Mouse (Mus musculus): ENCODE measurements around the gene Tmem43. TPM values are rescaled to one million over a fixed set of nuclear protein-coding genes. Genes with fewer than 3 reads are reported as not detected.

Gene Tmem43
- polyA plus RNA-seq (2014; fragmentation: Nextera tagmentation; extraction: Ambion mirVana): 29.1 and 34.3 TPM in 2 replicates

DNA sequence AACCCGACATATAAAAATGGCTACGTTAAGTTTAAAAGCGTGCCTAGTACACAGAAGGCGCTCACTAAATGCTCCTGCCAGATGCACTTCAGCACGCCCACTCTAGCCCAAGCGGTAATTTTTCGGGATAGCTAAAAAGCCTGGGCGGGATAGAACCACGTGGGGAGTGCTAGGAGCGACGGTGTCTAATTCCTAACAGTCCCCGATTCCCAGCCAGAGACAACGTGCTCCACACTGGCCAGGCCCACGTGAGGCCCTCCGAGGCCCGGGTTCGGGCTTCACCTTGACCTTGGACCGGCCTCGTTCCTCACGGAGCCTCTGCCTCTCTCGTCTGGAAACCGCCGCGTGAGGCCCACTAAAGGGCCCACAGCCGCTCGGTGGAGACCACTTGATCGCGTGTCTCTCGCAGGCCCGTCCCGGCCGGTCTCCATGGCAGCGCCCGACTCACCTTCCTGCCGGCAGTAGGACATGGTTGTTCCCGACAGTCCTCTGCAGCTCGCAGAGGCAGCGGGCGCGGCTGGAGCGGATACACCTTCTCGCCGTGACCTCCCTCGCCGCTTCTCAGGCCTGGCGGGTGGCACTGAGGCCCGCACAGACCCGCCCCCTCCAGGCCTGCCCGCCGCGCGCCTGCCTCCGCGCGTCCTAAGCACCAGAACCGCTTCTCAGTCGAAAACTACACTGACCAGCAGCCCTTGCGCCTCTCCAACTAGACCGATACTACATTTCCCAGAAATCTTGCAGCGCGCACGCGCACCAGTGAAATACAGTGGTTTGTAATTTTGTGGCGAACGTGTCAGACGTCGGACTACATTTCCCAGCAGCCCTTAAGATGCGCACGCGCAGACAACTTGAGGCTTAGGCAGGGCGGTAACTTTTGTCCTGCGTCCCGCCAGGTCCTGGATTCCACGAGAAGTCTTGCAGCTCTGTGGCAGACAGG lies at the start of gene Tmem43, which contains the start of gene Chchd4:
TSS of gene Tmem43 (plus strand) at position 836 of the 937 bp plus-strand sequence.
TSS of gene Chchd4 (minus strand) at position 679 of the 937 bp plus-strand sequence.
- Histone ChIP-seq H3K9ac (ENCODE audit: low read depth, low read length) (peak within 1 kb of the TSS; percentile 88), H3K9me3 (replicated peaks; ENCODE audit: control insufficient read depth, low read length) (no peaks in the 10 kb centered on the region), H3K27ac (ENCODE audit: low read depth, low read length) (peak within 1 kb of the TSS; percentile 91), H3K4me2 (peak within 1 kb of the TSS; percentile 86), H3K4me1 (ENCODE audit: control insufficient read depth, insufficient read depth, low read length) (peaks cover 16% of the 10 kb centered on the region), H3K27me3 (ENCODE audit: control insufficient read depth, insufficient read depth, low read length) (no peaks in the 10 kb centered on the region), H3K4me3 (ENCODE audit: low read depth, low read length) (peak within 1 kb of the TSS; percentile 80), H3K36me3 (ENCODE audit: control insufficient read depth, insufficient read depth, low read length) (0 out of 2 replicates have a peak, but pooled peaks cover 2% of the 10 kb centered on the region)
- under 1% methylated on average over 74 of the region's 74 CpGs for WGBS (ENCODE audit: insufficient replicate concordance)
- ATAC-seq (replicated peaks; ENCODE audit: insufficient number of reproducible peaks, low FRiP score, low TSS enrichment): peak; percentile 97

- H3K9me3 ChIP-seq (replicated peaks; ENCODE audit: control insufficient read depth, low read length): no peaks in the 10 kb centered on the region
- no peak overlapping the region for H3K9ac ChIP-seq (ENCODE audit: low read depth, low read length)
- peaks cover 9% of the 10 kb centered on the region for H3K27me3 ChIP-seq (ENCODE audit: control insufficient read depth, insufficient read depth, low read length)
- H3K4me2 ChIP-seq: no peak overlapping the region
- H3K4me1 ChIP-seq (ENCODE audit: control insufficient read depth, insufficient read depth, low read length): no peaks in the 10 kb centered on the region
- no peaks in the 10 kb centered on the region for H3K36me3 ChIP-seq (ENCODE audit: control insufficient read depth, insufficient read depth, low read length)
- no peak overlapping the region for H3K27ac ChIP-seq (ENCODE audit: low read depth, low read length)
- 66% methylated on average over 4 of the region's 4 CpGs for WGBS (ENCODE audit: insufficient replicate concordance)
- ATAC-seq (replicated peaks; ENCODE audit: insufficient number of reproducible peaks, low FRiP score, low TSS enrichment): no peak
- H3K4me3 ChIP-seq (ENCODE audit: low read depth, low read length): no peak overlapping the region
Observed at GRCm38 (mm10) chr6:91424151-91424550, 49.4 kb upstream of the Tmem43 start.

GRCm38 (mm10) chr6:91440474-91441144 lies 32.9 kb upstream of the Tmem43 start:
- peak; percentile 92 for ATAC-seq (replicated peaks; ENCODE audit: insufficient number of reproducible peaks, low FRiP score, low TSS enrichment)
- Histone ChIP-seq H3K36me3 (ENCODE audit: control insufficient read depth, insufficient read depth, low read length) (no peaks in the 10 kb centered on the region), H3K4me3 (ENCODE audit: low read depth, low read length) (peak overlapping the region; percentile 74), H3K9me3 (replicated peaks; ENCODE audit: control insufficient read depth, low read length) (no peaks in the 10 kb centered on the region), H3K4me1 (ENCODE audit: control insufficient read depth, insufficient read depth, low read length) (peaks cover 5% of the 10 kb centered on the region), H3K4me2 (peak overlapping the region; percentile 97), H3K9ac (ENCODE audit: low read depth, low read length) (peak overlapping the region; percentile 82), H3K27me3 (ENCODE audit: control insufficient read depth, insufficient read depth, low read length) (peaks cover 7% of the 10 kb centered on the region), H3K27ac (ENCODE audit: low read depth, low read length) (peak overlapping the region; percentile 50)
- WGBS (ENCODE audit: insufficient replicate concordance): 3% methylated on average over 30 of the region's 30 CpGs

DNA sequence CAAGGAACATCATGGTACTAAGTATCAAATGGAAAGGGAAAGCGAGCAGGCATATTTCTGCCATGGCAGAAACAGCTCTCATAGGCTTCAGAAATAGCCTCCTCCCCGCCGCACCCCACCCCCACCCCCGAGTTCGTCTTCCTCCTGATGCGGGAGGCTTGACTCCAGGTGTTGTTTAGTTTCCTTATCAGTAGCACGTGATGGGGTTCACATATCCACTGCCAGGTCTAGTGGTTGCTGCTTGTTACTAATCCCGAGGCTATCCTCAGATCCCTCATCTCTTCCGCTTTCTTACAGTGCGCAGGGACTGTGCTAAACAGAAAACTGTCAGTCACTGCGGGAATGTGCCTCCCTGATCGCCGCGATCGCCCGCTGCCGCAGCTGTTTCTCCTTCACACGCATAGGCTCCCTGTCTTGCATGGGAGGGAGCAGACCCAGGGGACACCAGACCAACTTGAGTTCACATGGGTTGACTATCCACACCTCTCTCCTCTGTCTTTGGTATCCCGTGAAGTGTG lies 32.3 kb upstream of the Tmem43 start:
- Histone ChIP-seq H3K27me3 (ENCODE audit: control insufficient read depth, insufficient read depth, low read length) (peaks cover 7% of the 10 kb centered on the region), H3K9ac (ENCODE audit: low read depth, low read length) (peak overlapping the region; percentile 82), H3K4me1 (ENCODE audit: control insufficient read depth, insufficient read depth, low read length) (peaks cover 5% of the 10 kb centered on the region), H3K4me2 (peak overlapping the region; percentile 97), H3K27ac (ENCODE audit: low read depth, low read length) (peak overlapping the region; percentile 50; the same call in 1 of the 2 replicates), H3K4me3 (ENCODE audit: low read depth, low read length) (peak overlapping the region; percentile 74), H3K36me3 (ENCODE audit: control insufficient read depth, insufficient read depth, low read length) (no peaks in the 10 kb centered on the region), H3K9me3 (replicated peaks; ENCODE audit: control insufficient read depth, low read length) (no peaks in the 10 kb centered on the region)
- 2% methylated on average over 19 of the region's 19 CpGs for WGBS (ENCODE audit: insufficient replicate concordance)
- ATAC-seq (replicated peaks; ENCODE audit: insufficient number of reproducible peaks, low FRiP score, low TSS enrichment): 0 out of 2 replicates have a peak, but pooled peaks have one; percentile 20

DNA sequence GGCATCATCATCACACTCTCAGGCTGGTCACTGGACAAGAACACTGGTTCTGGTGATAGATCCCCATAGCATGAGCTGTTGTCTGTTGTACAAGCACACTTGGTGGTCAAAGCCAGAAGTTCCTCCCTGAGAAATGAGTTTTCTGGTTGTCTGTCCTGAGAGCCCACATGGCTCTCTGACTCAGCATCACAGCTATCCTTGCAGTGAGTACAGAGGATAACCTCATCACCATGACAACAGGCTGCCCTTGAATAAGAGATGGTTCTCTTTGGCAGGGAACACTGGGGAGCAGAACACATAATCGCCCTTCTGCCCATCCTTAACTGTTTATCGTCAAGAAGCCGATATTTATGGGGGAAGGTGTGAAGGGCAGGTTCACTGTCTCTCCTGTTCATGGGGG lies 28.2 kb upstream of the Tmem43 start:
- no peak overlapping the region for H3K27ac ChIP-seq (ENCODE audit: low read depth, low read length)
- H3K4me1 ChIP-seq (ENCODE audit: control insufficient read depth, insufficient read depth, low read length): peaks cover 5% of the 10 kb centered on the region
- no peaks in the 10 kb centered on the region; the same call in 1 of the 2 replicates for H3K27me3 ChIP-seq (ENCODE audit: control insufficient read depth, insufficient read depth, low read length)
- H3K9me3 ChIP-seq (replicated peaks; ENCODE audit: control insufficient read depth, low read length): no peaks in the 10 kb centered on the region
- H3K4me2 ChIP-seq: no peak overlapping the region
- no peak for ATAC-seq (replicated peaks; ENCODE audit: insufficient number of reproducible peaks, low FRiP score, low TSS enrichment)
- no peaks in the 10 kb centered on the region for H3K36me3 ChIP-seq (ENCODE audit: control insufficient read depth, insufficient read depth, low read length)
- H3K9ac ChIP-seq (ENCODE audit: low read depth, low read length): no peak overlapping the region
- 67% methylated on average over 3 of the region's 3 CpGs for WGBS (ENCODE audit: insufficient replicate concordance)
- H3K4me3 ChIP-seq (ENCODE audit: low read depth, low read length): no peak overlapping the region

GRCm38 (mm10) chr6:91449472-91450225 lies 23.9 kb upstream of the Tmem43 start:
- H3K4me1 ChIP-seq (ENCODE audit: control insufficient read depth, insufficient read depth, low read length): no peaks in the 10 kb centered on the region
- H3K36me3 ChIP-seq (ENCODE audit: control insufficient read depth, insufficient read depth, low read length): no peaks in the 10 kb centered on the region
- ATAC-seq (replicated peaks; ENCODE audit: insufficient number of reproducible peaks, low FRiP score, low TSS enrichment): no peak
- no peaks in the 10 kb centered on the region; the same call in 1 of the 2 replicates for H3K27me3 ChIP-seq (ENCODE audit: control insufficient read depth, insufficient read depth, low read length)
- H3K9me3 ChIP-seq (replicated peaks; ENCODE audit: control insufficient read depth, low read length): no peaks in the 10 kb centered on the region
- WGBS (ENCODE audit: insufficient replicate concordance): 46% methylated on average over 3 of the region's 3 CpGs
- H3K4me3 ChIP-seq (ENCODE audit: low read depth, low read length): no peak overlapping the region
- H3K4me2 ChIP-seq: no peak overlapping the region
- no peak overlapping the region for H3K27ac ChIP-seq (ENCODE audit: low read depth, low read length)
- no peak overlapping the region for H3K9ac ChIP-seq (ENCODE audit: low read depth, low read length)

GRCm38 (mm10) chr6:91452056-91452455 lies 21.4 kb upstream of the Tmem43 start:
- Histone ChIP-seq H3K9me3 (replicated peaks; ENCODE audit: control insufficient read depth, low read length) (no peaks in the 10 kb centered on the region), H3K4me3 (ENCODE audit: low read depth, low read length) (no peak overlapping the region), H3K9ac (ENCODE audit: low read depth, low read length) (no peak overlapping the region), H3K4me1 (ENCODE audit: control insufficient read depth, insufficient read depth, low read length) (no peaks in the 10 kb centered on the region), H3K36me3 (ENCODE audit: control insufficient read depth, insufficient read depth, low read length) (no peaks in the 10 kb centered on the region), H3K4me2 (no peak overlapping the region), H3K27ac (ENCODE audit: low read depth, low read length) (no peak overlapping the region), H3K27me3 (ENCODE audit: control insufficient read depth, insufficient read depth, low read length) (no peaks in the 10 kb centered on the region; the same call in 1 of the 2 replicates)
- 50% methylated on average over 1 of the region's 1 CpGs for WGBS (ENCODE audit: insufficient replicate concordance)
- no peak for ATAC-seq (replicated peaks; ENCODE audit: insufficient number of reproducible peaks, low FRiP score, low TSS enrichment)

GRCm38 (mm10) chr6:91454546-91454945 lies 19.0 kb upstream of the Tmem43 start:
- Histone ChIP-seq H3K4me1 (ENCODE audit: control insufficient read depth, insufficient read depth, low read length) (no peaks in the 10 kb centered on the region), H3K9me3 (replicated peaks; ENCODE audit: control insufficient read depth, low read length) (no peaks in the 10 kb centered on the region), H3K9ac (ENCODE audit: low read depth, low read length) (no peak overlapping the region), H3K27ac (ENCODE audit: low read depth, low read length) (no peak overlapping the region), H3K36me3 (ENCODE audit: control insufficient read depth, insufficient read depth, low read length) (no peaks in the 10 kb centered on the region), H3K4me2 (no peak overlapping the region), H3K27me3 (ENCODE audit: control insufficient read depth, insufficient read depth, low read length) (no peaks in the 10 kb centered on the region; the same call in 1 of the 2 replicates), H3K4me3 (ENCODE audit: low read depth, low read length) (no peak overlapping the region)
- no peak for ATAC-seq (replicated peaks; ENCODE audit: insufficient number of reproducible peaks, low FRiP score, low TSS enrichment)
- 24% methylated on average over 5 of the region's 5 CpGs for WGBS (ENCODE audit: insufficient replicate concordance)

Measured in heart, embryonic 11.5 days (tissue).